Mouse (Mus musculus) bone marrow, adult 2 months (tissue): ENCODE data around the gene Ccdc150. TPM values are rescaled to one million over a fixed set of nuclear protein-coding genes. Genes with fewer than 3 reads are reported as not detected.

Source experiments
- H3K27ac ChIP-seq: fragments of 200-500 bp; 2 replicates; pipeline ENCODE4 v1.5.1; 2012; ENCODE audit warnings: low read depth, mild to moderate bottlenecking, control low read depth, inconsistent platforms, low read length; ENCODE audit not compliant: control insufficient read depth, poor library complexity, insufficient read depth
- H3K4me1 ChIP-seq: fragments of 200-500 bp; 2 replicates; pipeline ENCODE4 v1.6.1; 2011; ENCODE audit warnings: low read length; ENCODE audit not compliant: control insufficient read depth, insufficient read depth
- H3K4me3 ChIP-seq: fragments of 200-500 bp; replicated peaks from 2 replicates; pipeline ENCODE3; 2011; ENCODE audit warnings: mild to moderate bottlenecking, low read depth, low read length, control low read depth; ENCODE audit not compliant: control insufficient read depth
- CTCF ChIP-seq: fragments of 200-500 bp; IDR thresholded peaks from 2 replicates; pipeline ENCODE4 v1.5.1; 2011; ENCODE audit warnings: low read length, control low read depth; ENCODE audit not compliant: control insufficient read depth, insufficient read depth
- POLR2A ChIP-seq: fragments of 200-500 bp; IDR thresholded peaks from 2 replicates; pipeline ENCODE4 v1.6.1; 2011; ENCODE audit warnings: low read depth, mild to moderate bottlenecking, control low read depth, low read length, borderline replicate concordance; ENCODE audit not compliant: control insufficient read depth
- WGBS: fragments of 180-500 bp; shearing (Covaris S2); methylation state at CpG from one replicate; pipeline ENCODE4 v1.1.7; 2018; 5-methylcytosine and 5-hydroxymethylcytosine counted together
- polyA plus RNA-seq: library from polyadenylated mRNA; stranded (reverse); fragments of >200 nt; gene quantifications from 2 replicates; pipeline ENCODE4 v1.2.4, GENCODE M21; 2011; ENCODE audit warnings: low replicate concordance; ENCODE audit not compliant: missing spikeins, insufficient read depth, insufficient read length

Gene Ccdc150
- polyA plus RNA-seq: 4.0 and 15.8 TPM in 2 replicates

DNA sequence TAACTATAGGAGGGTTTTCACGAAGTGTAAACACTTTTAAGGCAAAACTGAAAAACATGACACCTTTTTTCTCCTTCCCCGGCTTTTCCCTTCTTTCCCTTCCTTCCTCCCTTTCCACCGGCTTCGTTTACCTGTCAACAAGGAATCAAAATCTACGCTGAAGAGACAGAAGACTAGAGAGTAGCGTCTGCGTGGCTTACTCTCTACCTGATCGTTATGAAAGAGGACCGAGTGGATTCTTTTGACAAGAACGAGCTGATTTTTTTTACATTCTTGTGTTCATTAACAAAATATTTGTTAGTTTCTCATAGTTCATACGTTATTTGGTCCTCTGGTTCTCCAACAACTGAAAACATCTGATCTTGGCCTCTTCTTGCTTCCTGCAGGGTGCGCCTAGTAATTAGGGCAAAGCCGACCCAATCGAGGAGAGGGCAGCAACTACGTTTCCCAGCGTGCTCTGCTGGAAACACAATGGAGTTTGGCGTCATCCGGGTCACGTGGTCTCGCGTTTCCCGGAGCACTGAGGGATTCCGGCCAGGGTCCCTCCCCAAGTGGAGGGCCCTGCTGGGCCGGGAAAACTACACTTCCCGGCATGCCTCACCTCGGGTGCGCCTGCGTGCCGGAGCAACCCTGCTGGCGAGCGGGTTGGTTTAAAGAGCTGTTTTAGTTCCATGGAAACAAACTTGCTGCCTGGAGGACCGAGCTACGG is at the start of gene Ccdc150:
Gene Ccdc150 (plus strand): TSS at position 526 of the 709 bp plus-strand sequence.
- Histone ChIP-seq H3K27ac (no peak within 1 kb of the TSS), H3K4me1 (no peaks in the 10 kb centered on the region), H3K4me3 (peak within 1 kb of the TSS; percentile 54)
- 0 out of 2 replicates have a peak, but pooled peaks have one; percentile 12 for TF ChIP-seq CTCF
- no peak for TF ChIP-seq POLR2A
- WGBS: 21% methylated on average over 33 of the region's 33 CpGs

DNA sequence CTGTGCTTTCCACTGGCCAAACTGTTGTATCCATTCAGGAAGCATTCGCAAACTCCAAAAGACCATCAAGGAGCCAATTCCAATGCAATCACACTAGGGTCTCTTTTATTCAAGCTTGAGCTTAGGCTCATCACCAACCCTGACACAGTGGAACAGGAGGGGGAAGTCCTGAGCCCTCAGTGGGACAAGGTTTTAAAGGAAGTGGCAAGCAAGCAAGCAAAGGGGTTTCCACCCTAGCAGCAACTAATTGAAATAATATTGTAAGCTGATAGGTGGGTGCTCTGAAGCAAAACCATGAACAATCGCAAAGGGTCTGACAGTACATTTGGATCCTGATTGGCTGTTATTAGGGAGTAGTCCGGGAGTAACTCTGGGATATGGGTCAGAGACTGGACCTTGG is 30.2 kb upstream of the Ccdc150 start:
- TF ChIP-seq CTCF (no peak), POLR2A (no peak)
- H3K27ac ChIP-seq: no peak overlapping the region
- WGBS: 82% methylated on average over 3 of the region's 3 CpGs
- no peaks in the 10 kb centered on the region for H3K4me1 ChIP-seq
- H3K4me3 ChIP-seq: no peak overlapping the region

GRCm38 (mm10) chr1:54242722-54243121 is 7.8 kb upstream of the Ccdc150 start:
- TF ChIP-seq POLR2A: no peak
- no peak for TF ChIP-seq CTCF
- Histone ChIP-seq H3K4me1 (no peaks in the 10 kb centered on the region), H3K27ac (no peak overlapping the region), H3K4me3 (no peak overlapping the region)
- 85% methylated on average over 4 of the region's 4 CpGs for WGBS

GRCm38 (mm10) chr1:54275552-54275951 is 25.1 kb downstream of the Ccdc150 start:
- WGBS: 68% methylated on average over 3 of the region's 3 CpGs
- Histone ChIP-seq H3K4me1 (no peaks in the 10 kb centered on the region), H3K4me3 (no peak overlapping the region), H3K27ac (no peak overlapping the region)
- no peak for TF ChIP-seq POLR2A

- TF ChIP-seq POLR2A: no peak
- TF ChIP-seq CTCF: no peak
- no peak overlapping the region for H3K27ac ChIP-seq
These were observed 29.1 kb downstream of the Ccdc150 start for GRCm38 (mm10) chr1:54279628-54280027.

GRCm38 (mm10) chr1:54280651-54281050 is 30.2 kb downstream of the Ccdc150 start:
- H3K4me1 ChIP-seq: no peaks in the 10 kb centered on the region; the same call in 1 of the 2 replicates
- no peak overlapping the region for H3K4me3 ChIP-seq
- WGBS: 79% methylated on average over 3 of the region's 3 CpGs
- TF ChIP-seq CTCF: no peak
- no peak for TF ChIP-seq POLR2A
- H3K27ac ChIP-seq: no peak overlapping the region

More at GRCm38 (mm10) chr1:54279628-54280027, 29.1 kb downstream of the Ccdc150 start:
- WGBS: 10% methylated on average over 1 of the region's 1 CpGs
- no peaks in the 10 kb centered on the region; the same call in 1 of the 2 replicates for H3K4me1 ChIP-seq
- no peak overlapping the region for H3K4me3 ChIP-seq

GRCm38 (mm10) chr1:54306404-54306803 is 55.9 kb downstream of the Ccdc150 start:
- WGBS: 65% methylated on average over 2 of the region's 2 CpGs
- TF ChIP-seq POLR2A (no peak), CTCF (no peak)
- Histone ChIP-seq H3K4me3 (no peak overlapping the region), H3K4me1 (no peaks in the 10 kb centered on the region), H3K27ac (no peak overlapping the region)

GRCm38 (mm10) chr1:54326647-54327046 is 76.2 kb downstream of the Ccdc150 start:
- no peak overlapping the region for H3K4me3 ChIP-seq
- no peak overlapping the region for H3K27ac ChIP-seq
- WGBS: 78% methylated on average over 2 of the region's 2 CpGs
- H3K4me1 ChIP-seq: no peaks in the 10 kb centered on the region
- TF ChIP-seq POLR2A (no peak), CTCF (no peak)
